Mouse (Mus musculus): ENCODE results near the gene Sprr2a2. TPM values are rescaled to one million over a fixed set of nuclear protein-coding genes. Genes with fewer than 3 reads are reported as not detected.
"Not testable (repeated sequence)": the region's sequence is repeated elsewhere in the genome, so short reads cannot be mapped to it uniquely, and the experiment has no call there.

Gene Sprr2a2
- polyA plus RNA-seq, 1 experiment from 2014 or later, result not detected

DNA sequence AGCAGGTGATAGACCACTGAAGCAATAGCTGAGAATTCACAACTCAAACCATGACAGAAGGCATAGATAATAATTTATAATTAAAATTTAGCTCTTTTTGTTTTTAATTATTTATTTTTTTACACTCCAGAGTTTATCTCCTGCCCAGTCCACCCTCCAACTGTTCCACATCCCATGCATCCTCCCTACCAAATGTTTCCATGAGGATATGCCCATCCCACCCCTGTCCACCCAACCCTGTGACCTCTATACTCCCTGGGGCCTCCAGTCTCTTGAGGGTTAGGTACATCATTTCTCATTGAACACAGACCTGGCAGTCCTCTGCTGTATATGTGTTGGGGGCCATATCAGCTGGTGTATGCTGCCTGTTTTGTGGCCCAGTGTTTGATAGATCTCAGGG lies 42.8 kb downstream of the Sprr2a2 start:
- H3K27ac ChIP-seq (ENCODE audit: low read depth, low read length); H3K4me1 ChIP-seq (ENCODE audit: control insufficient read depth, insufficient read depth, low read length); H3K36me3 ChIP-seq (ENCODE audit: control insufficient read depth, insufficient read depth, low read length); H3K27me3 ChIP-seq (ENCODE audit: control insufficient read depth, insufficient read depth, low read length); H3K4me2 ChIP-seq; H3K9ac ChIP-seq (ENCODE audit: low read length); H3K9me3 ChIP-seq (ENCODE audit: control insufficient read depth, low read length); DNase-seq (ENCODE audit: low spot score, missing footprints); H3K4me3 ChIP-seq (ENCODE audit: low read depth, low read length): not testable (repeated sequence)
- peak; percentile 65 for ATAC-seq (ENCODE audit: low FRiP score)

DNA sequence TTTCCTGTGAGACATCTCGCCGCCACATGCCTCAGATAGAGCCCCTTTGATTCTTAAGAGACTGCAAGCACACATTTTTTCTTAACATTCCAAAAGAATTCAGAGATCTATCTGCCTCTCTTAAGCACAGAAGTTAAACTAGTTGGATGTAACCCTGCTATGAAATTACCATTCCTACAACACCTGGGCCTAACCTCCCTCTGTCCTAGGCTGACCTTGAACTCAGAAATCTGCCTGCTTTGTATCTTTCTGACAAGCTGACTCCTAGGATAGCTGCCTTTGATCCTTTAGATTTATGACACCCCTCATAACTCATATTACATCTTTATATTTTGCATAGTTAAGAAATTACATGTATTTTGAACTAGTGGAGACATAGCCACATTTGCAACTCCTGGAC lies 47.7 kb downstream of the Sprr2a2 start:
- not testable (repeated sequence) for DNase-seq (ENCODE audit: low spot score, missing footprints); ATAC-seq (ENCODE audit: low FRiP score)

DNA sequence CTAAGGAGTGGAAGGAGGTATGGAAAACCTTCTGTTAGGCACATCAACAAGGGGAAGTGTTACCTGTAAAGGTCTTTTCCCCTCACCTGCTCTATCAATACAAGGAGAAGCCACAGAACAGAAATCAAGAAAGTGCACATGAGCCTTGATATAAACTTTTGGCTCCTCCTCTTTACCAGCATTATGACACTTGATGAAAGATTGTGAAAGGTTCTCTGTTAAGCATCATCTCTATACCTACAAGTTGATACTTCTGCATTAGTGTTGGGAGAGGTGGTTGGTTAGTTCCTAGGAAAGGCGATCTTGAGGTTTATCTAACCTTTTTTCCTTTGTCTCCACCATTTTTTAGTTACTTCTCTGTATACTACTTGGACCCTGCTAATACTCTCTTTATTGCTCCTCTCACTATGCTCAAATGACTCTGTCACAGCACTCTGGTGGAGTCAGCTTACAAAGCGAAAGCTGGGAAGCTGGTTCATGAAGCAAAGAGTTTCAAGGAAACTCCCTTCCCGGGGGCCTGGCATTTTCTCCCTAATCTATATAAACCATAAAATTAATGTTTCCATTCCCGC lies 55.8 kb downstream of the Sprr2a2 start:
- H3K9me3 ChIP-seq (ENCODE audit: control insufficient read depth, low read length); H3K27me3 ChIP-seq (ENCODE audit: control insufficient read depth, insufficient read depth, low read length); H3K4me1 ChIP-seq (ENCODE audit: control insufficient read depth, insufficient read depth, low read length); H3K36me3 ChIP-seq (ENCODE audit: control insufficient read depth, insufficient read depth, low read length); H3K4me3 ChIP-seq (ENCODE audit: low read depth, low read length); H3K9ac ChIP-seq (ENCODE audit: low read length); H3K27ac ChIP-seq (ENCODE audit: low read depth, low read length); DNase-seq (ENCODE audit: low spot score, missing footprints); H3K4me2 ChIP-seq: not testable (repeated sequence)
- peak; percentile 27; the same call in 1 of the 2 replicates for ATAC-seq (ENCODE audit: low FRiP score)
- no CpG with 5 or more reads among the region's 4 CpGs for WGBS

More for the DNA sequence above, 47.7 kb downstream of the Sprr2a2 start:
- not testable (repeated sequence) for H3K4me2 ChIP-seq; H3K36me3 ChIP-seq (ENCODE audit: control insufficient read depth, insufficient read depth, low read length); H3K27me3 ChIP-seq (ENCODE audit: control insufficient read depth, insufficient read depth, low read length); H3K4me3 ChIP-seq (ENCODE audit: low read depth, low read length); H3K4me1 ChIP-seq (ENCODE audit: control insufficient read depth, insufficient read depth, low read length); H3K9ac ChIP-seq (ENCODE audit: low read length); H3K27ac ChIP-seq (ENCODE audit: low read depth, low read length); H3K9me3 ChIP-seq (ENCODE audit: control insufficient read depth, low read length)
- WGBS, result no CpG with 5 or more reads among the region's 2 CpGs

DNA sequence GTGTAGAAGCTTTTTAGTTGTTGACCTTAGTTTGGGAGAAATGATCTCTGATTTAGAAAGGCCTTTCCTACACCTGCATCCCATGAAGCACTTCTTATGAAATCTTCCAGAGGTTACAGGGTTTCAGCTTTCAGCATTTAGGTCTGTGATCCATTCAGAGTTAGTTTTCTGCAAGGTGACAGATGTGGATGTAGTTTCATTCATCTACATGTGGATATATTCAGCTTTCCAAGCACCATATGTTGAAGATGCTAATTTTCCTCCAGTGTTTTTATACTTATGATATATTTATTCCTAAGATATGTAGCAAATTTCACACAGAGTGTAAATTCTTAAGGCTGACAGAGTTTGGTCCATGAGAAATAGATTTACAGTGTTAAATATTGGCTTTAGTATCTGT lies 57.8 kb downstream of the Sprr2a2 start:
- DNase-seq (ENCODE audit: low spot score, missing footprints); H3K36me3 ChIP-seq (ENCODE audit: control insufficient read depth, insufficient read depth, low read length); H3K4me2 ChIP-seq; ATAC-seq (ENCODE audit: low FRiP score); H3K4me3 ChIP-seq (ENCODE audit: low read depth, low read length); H3K27ac ChIP-seq (ENCODE audit: low read depth, low read length); H3K9me3 ChIP-seq (ENCODE audit: control insufficient read depth, low read length); H3K4me1 ChIP-seq (ENCODE audit: control insufficient read depth, insufficient read depth, low read length); H3K27me3 ChIP-seq (ENCODE audit: control insufficient read depth, insufficient read depth, low read length); H3K9ac ChIP-seq (ENCODE audit: low read length): not testable (repeated sequence)

DNA sequence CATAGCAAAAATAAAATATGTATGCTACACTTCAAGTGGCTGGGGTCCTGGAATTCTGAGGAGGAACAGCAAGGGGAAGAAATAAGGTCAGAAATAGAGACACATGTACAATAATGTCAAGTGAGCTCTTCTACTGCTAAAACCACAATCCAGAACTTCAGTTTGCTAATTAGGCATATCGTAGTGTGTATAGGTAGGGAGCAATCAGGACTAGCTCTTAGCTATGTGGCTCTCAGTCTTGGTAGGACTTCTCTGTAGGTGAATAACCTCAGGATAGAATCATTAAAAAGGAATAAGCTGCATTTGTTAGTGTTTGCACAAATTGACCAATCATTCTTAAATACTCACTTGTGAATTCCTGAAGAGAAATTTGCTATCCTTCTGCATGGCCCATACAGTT lies 58.3 kb downstream of the Sprr2a2 start:
- not testable (repeated sequence) for H3K4me1 ChIP-seq (ENCODE audit: control insufficient read depth, insufficient read depth, low read length); H3K27ac ChIP-seq (ENCODE audit: low read depth, low read length); H3K9ac ChIP-seq (ENCODE audit: low read length); H3K4me2 ChIP-seq; ATAC-seq (ENCODE audit: low FRiP score); H3K9me3 ChIP-seq (ENCODE audit: control insufficient read depth, low read length); DNase-seq (ENCODE audit: low spot score, missing footprints); H3K36me3 ChIP-seq (ENCODE audit: control insufficient read depth, insufficient read depth, low read length); H3K27me3 ChIP-seq (ENCODE audit: control insufficient read depth, insufficient read depth, low read length); H3K4me3 ChIP-seq (ENCODE audit: low read depth, low read length)
- no CpG with 5 or more reads among the region's 1 CpGs for WGBS

DNA sequence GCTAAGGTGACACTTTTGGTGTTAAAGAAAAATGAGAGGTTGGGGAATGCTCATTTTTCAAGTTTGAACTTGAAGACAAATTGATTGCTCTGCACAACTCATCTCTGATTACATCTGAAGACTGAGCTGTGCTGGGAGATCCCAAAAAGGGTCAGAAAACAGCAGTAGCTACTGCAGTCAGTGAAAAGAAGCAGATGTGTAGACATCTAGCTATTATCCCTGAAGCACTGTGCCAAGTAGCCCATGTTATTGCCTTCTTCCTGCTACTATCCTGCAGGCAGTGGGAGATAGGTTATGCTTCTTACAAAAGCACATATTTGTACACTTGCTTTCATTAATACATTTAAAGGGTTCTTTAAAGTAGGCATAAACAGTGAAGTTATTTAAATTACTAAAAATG lies 63.9 kb downstream of the Sprr2a2 start:
- H3K4me1 ChIP-seq (ENCODE audit: control insufficient read depth, insufficient read depth, low read length); H3K4me3 ChIP-seq (ENCODE audit: low read depth, low read length); H3K27ac ChIP-seq (ENCODE audit: low read depth, low read length); H3K36me3 ChIP-seq (ENCODE audit: control insufficient read depth, insufficient read depth, low read length); H3K4me2 ChIP-seq; H3K27me3 ChIP-seq (ENCODE audit: control insufficient read depth, insufficient read depth, low read length); DNase-seq (ENCODE audit: low spot score, missing footprints); H3K9me3 ChIP-seq (ENCODE audit: control insufficient read depth, low read length); H3K9ac ChIP-seq (ENCODE audit: low read length); ATAC-seq (ENCODE audit: low FRiP score): not testable (repeated sequence)

DNA sequence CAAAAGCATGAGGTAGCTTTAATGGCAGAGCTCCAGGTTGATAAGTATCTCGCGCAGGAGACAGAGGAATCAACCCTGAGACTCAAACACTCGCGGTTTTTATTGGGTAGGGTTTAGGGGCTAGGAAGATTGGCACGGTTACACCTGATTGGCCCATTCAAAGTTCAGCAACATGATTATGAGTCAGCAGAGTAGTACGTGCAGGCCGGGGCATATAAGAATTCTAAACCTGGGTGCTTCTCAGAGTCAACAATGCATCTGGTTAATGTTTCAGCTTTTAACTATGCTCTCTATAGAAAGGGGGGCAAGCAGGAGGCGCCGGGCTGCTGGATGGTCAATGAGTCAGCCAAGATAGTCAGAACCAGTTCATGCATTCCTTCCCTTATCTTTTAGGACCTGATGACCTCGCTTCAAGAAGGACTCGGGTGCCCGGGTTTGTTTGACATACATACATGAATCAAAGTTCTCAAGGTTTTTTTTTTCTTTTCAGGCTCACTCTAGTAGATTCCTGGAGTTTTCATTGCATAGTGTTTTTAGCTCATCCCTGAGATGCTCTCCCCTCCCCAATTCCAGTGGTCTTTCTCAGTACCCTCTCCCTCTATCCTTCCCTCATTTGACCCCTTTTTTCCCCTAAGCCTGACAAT lies 65.4 kb downstream of the Sprr2a2 start:
- DNase-seq (ENCODE audit: low spot score, missing footprints); H3K4me2 ChIP-seq; H3K4me3 ChIP-seq (ENCODE audit: low read depth, low read length): not testable (repeated sequence)

DNA sequence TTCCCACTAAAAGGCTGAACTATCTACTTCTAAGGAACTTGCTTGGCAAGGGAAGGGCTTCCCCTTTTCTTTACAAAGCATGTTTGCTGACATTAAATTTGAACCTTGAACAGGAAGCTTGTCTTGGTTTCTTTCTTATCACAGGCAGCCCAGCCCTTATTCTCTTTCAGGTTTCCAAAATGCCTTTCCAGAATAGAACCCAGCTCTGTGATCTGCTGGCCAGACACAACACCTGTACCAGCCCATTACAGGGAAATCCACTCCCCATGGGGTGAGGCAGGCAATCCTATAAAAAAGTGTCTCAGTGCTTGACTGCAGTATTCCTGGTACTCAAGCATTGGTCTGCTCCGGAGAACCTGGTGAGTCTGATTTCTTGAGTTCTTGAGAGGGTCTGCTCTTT lies 69.4 kb downstream of the Sprr2a2 start, which contains the start of gene Sprr2a3:
Gene Sprr2a3 (plus strand): TSS at position 317 of the 400 bp plus-strand sequence.
- not testable (repeated sequence) for H3K4me2 ChIP-seq; H3K27ac ChIP-seq (ENCODE audit: low read depth, low read length); ATAC-seq (ENCODE audit: low FRiP score); H3K4me3 ChIP-seq (ENCODE audit: low read depth, low read length); DNase-seq (ENCODE audit: low spot score, missing footprints); H3K9me3 ChIP-seq (ENCODE audit: control insufficient read depth, low read length); H3K9ac ChIP-seq (ENCODE audit: low read length); H3K4me1 ChIP-seq (ENCODE audit: control insufficient read depth, insufficient read depth, low read length); H3K36me3 ChIP-seq (ENCODE audit: control insufficient read depth, insufficient read depth, low read length); H3K27me3 ChIP-seq (ENCODE audit: control insufficient read depth, insufficient read depth, low read length)
- WGBS, result 92% methylated on average over 1 of the region's 1 CpGs

More for the DNA sequence above, 65.4 kb downstream of the Sprr2a2 start:
- H3K36me3 ChIP-seq (ENCODE audit: control insufficient read depth, insufficient read depth, low read length); H3K4me1 ChIP-seq (ENCODE audit: control insufficient read depth, insufficient read depth, low read length); H3K27me3 ChIP-seq (ENCODE audit: control insufficient read depth, insufficient read depth, low read length); ATAC-seq (ENCODE audit: low FRiP score); H3K9ac ChIP-seq (ENCODE audit: low read length); H3K9me3 ChIP-seq (ENCODE audit: control insufficient read depth, low read length); H3K27ac ChIP-seq (ENCODE audit: low read depth, low read length): not testable (repeated sequence)
- WGBS, result 96% methylated on average over 5 of the region's 12 CpGs

DNA sequence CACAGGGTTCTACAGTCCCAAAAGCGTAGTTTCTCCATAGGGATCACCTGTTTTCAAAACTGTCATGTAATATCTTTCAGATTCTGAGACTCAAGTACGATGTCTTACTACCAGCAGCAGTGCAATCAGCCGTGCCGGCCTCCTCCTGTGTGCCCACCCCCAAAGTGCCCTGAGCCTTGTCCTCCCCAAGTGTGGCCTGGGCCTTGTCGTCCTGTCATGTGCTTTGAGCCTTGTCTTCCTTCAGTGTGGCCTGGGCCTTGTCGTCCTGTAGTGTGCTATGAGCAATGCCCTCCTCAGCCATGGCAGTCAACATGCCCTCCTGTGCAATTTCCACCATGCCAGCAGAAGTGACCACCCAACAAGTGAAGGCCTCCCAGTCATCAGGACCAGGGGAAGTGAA lies 72.8 kb downstream of the Sprr2a2 start:
- not testable (repeated sequence) for H3K9ac ChIP-seq (ENCODE audit: low read length); H3K9me3 ChIP-seq (ENCODE audit: control insufficient read depth, low read length); H3K27me3 ChIP-seq (ENCODE audit: control insufficient read depth, insufficient read depth, low read length); H3K4me2 ChIP-seq; H3K27ac ChIP-seq (ENCODE audit: low read depth, low read length); H3K36me3 ChIP-seq (ENCODE audit: control insufficient read depth, insufficient read depth, low read length); ATAC-seq (ENCODE audit: low FRiP score); DNase-seq (ENCODE audit: low spot score, missing footprints); H3K4me3 ChIP-seq (ENCODE audit: low read depth, low read length); H3K4me1 ChIP-seq (ENCODE audit: control insufficient read depth, insufficient read depth, low read length)
- 78% methylated on average over 3 of the region's 6 CpGs for WGBS
